Mouse (Mus musculus) small intestine, adult 2 months (tissue): ENCODE results near the gene Tex28. TPM values are rescaled to one million over a fixed set of nuclear protein-coding genes. Genes with fewer than 3 reads are reported as not detected.
"Not testable (repeated sequence)": the region's sequence is repeated elsewhere in the genome, so short reads cannot be mapped to it uniquely, and the experiment has no call there.

Experiments
- H3K27ac ChIP-seq: fragments of 200-500 bp; 2 replicates; pipeline ENCODE4 v1.5.1; 2012; ENCODE audit warnings: low read depth, low read length, control low read depth, inconsistent platforms; ENCODE audit not compliant: insufficient read depth
- H3K27me3 ChIP-seq: fragments of 200-500 bp; 2 replicates; pipeline ENCODE4 v1.6.1; 2012; ENCODE audit warnings: mild to moderate bottlenecking, moderate library complexity, low read length, inconsistent platforms; ENCODE audit not compliant: control insufficient read depth, insufficient read depth
- H3K36me3 ChIP-seq: fragments of 200-500 bp; 2 replicates; pipeline ENCODE4 v1.6.1; 2012; ENCODE audit warnings: mild to moderate bottlenecking, low read length, control low read depth, inconsistent platforms; ENCODE audit not compliant: control insufficient read depth, insufficient read depth
- H3K4me1 ChIP-seq: fragments of 200-500 bp; 2 replicates; pipeline ENCODE4 v1.6.1; 2012; ENCODE audit warnings: low read length, inconsistent platforms, mixed read lengths; ENCODE audit not compliant: control insufficient read depth, insufficient read depth, insufficient read length
- H3K4me3 ChIP-seq: fragments of 200-500 bp; 2 replicates; pipeline ENCODE4 v1.5.1; 2012; ENCODE audit warnings: low read depth, mild to moderate bottlenecking, control low read depth, inconsistent platforms, low read length, moderate library complexity
- CTCF ChIP-seq: fragments of 200-500 bp; IDR thresholded peaks from 2 replicates; pipeline ENCODE4 v1.5.1; 2012; ENCODE audit warnings: low read depth, mild to moderate bottlenecking, control low read depth, inconsistent platforms, low read length, moderate library complexity, mixed read lengths; ENCODE audit not compliant: insufficient replicate concordance, insufficient read length; ENCODE audit errors: extremely low read depth
- POLR2A ChIP-seq: fragments of 200-500 bp; IDR thresholded peaks from 2 replicates; pipeline ENCODE4 v1.6.1; 2012; ENCODE audit warnings: low read depth, mild to moderate bottlenecking, control low read depth, inconsistent platforms, low read length, moderate library complexity
- WGBS: fragments of 180-500 bp; shearing (Covaris S2); methylation state at CpG from one replicate; pipeline ENCODE4 v1.1.7; 2018; 5-methylcytosine and 5-hydroxymethylcytosine counted together
- polyA plus RNA-seq: library from polyadenylated mRNA; depleted of rRNA; stranded (reverse); fragments of >200 nt; gene quantifications from 2 replicates; pipeline ENCODE4 v1.2.3, GENCODE M21; 2012; rRNA removed

Tex28 gene
- not detected in 2 replicates for polyA plus RNA-seq

GRCm38 (mm10) chrX:74167738-74168137, at the start of gene Tex28:
Tex28 (minus strand) TSS chrX:74167838.
- Histone ChIP-seq H3K4me3 (no peak within 1 kb of the TSS), H3K27ac (no peak within 1 kb of the TSS), H3K36me3 (no peaks in the 10 kb centered on the region), H3K27me3 (no peaks in the 10 kb centered on the region), H3K4me1 (no peaks in the 10 kb centered on the region)
- TF ChIP-seq CTCF (no peak), POLR2A (no peak)
- 97% methylated on average over 1 of the region's 1 CpGs for WGBS

GRCm38 (mm10) chrX:74203556-74203955, 35.9 kb upstream of the Tex28 start:
- TF ChIP-seq POLR2A = no peak
- WGBS = 77% methylated on average over 2 of the region's 2 CpGs
- no peak overlapping the region for H3K4me3 ChIP-seq
- no peak overlapping the region for H3K27ac ChIP-seq
- H3K27me3 ChIP-seq = no peaks in the 10 kb centered on the region
- no peaks in the 10 kb centered on the region for H3K4me1 ChIP-seq
- H3K36me3 ChIP-seq = no peaks in the 10 kb centered on the region

GRCm38 (mm10) chrX:74176959-74177358, 9.3 kb upstream of the Tex28 start, which contains the start of gene Tktl1:
Tktl1 (plus strand) TSS chrX:74177259.
- WGBS = 90% methylated on average over 17 of the region's 17 CpGs
- Histone ChIP-seq H3K36me3 (no peaks in the 10 kb centered on the region), H3K27ac (no peak within 1 kb of the TSS), H3K27me3 (no peaks in the 10 kb centered on the region), H3K4me1 (no peaks in the 10 kb centered on the region), H3K4me3 (no peak within 1 kb of the TSS)
- TF ChIP-seq POLR2A (no peak), CTCF (no peak)

- not testable (repeated sequence) for H3K27me3 ChIP-seq, H3K4me1 ChIP-seq, H3K36me3 ChIP-seq, H3K4me3 ChIP-seq, H3K27ac ChIP-seq
- 47% methylated on average over 1 of the region's 1 CpGs for WGBS
Measured at GRCm38 (mm10) chrX:74135263-74135662, 32.4 kb downstream of the Tex28 start, which contains the start of gene Mecp2. Mecp2 (minus strand) TSS chrX:74135363.

GRCm38 (mm10) chrX:74127164-74127563, 40.5 kb downstream of the Tex28 start, which contains the start of gene Opn1mw:
Opn1mw (plus strand) TSS chrX:74127464.
- Histone ChIP-seq H3K36me3 (no peaks in the 10 kb centered on the region), H3K27me3 (no peaks in the 10 kb centered on the region), H3K27ac (no peak within 1 kb of the TSS), H3K4me1 (no peaks in the 10 kb centered on the region), H3K4me3 (no peak within 1 kb of the TSS)
- TF ChIP-seq CTCF = no peak
- TF ChIP-seq POLR2A = no peak

- Histone ChIP-seq H3K4me1 (no peaks in the 10 kb centered on the region), H3K27ac (no peak overlapping the region), H3K4me3 (no peak overlapping the region), H3K36me3 (no peaks in the 10 kb centered on the region), H3K27me3 (no peaks in the 10 kb centered on the region)
- 59% methylated on average over 2 of the region's 2 CpGs for WGBS
- no peak for TF ChIP-seq POLR2A
- no peak for TF ChIP-seq CTCF
Measured at GRCm38 (mm10) chrX:74124975-74125374, 42.7 kb downstream of the Tex28 start.

GRCm38 (mm10) chrX:74115511-74115910, 52.1 kb downstream of the Tex28 start:
- WGBS = 8% methylated on average over 10 of the region's 10 CpGs
- no peaks in the 10 kb centered on the region for H3K36me3 ChIP-seq
- H3K4me3 ChIP-seq = peak overlapping the region; percentile 41
- H3K27ac ChIP-seq = no peak overlapping the region
- TF ChIP-seq CTCF (peak; percentile 65; the same call in 1 of the 2 replicates), POLR2A (no peak)
- no peaks in the 10 kb centered on the region for H3K27me3 ChIP-seq
- no peaks in the 10 kb centered on the region for H3K4me1 ChIP-seq

- no peak overlapping the region for H3K4me3 ChIP-seq
- no peak for TF ChIP-seq POLR2A
- TF ChIP-seq CTCF = no peak
- no peaks in the 10 kb centered on the region for H3K36me3 ChIP-seq
- H3K27ac ChIP-seq = no peak overlapping the region
- H3K4me1 ChIP-seq = no peaks in the 10 kb centered on the region
- H3K27me3 ChIP-seq = no peaks in the 10 kb centered on the region
Measured at GRCm38 (mm10) chrX:74114036-74114435, 53.6 kb downstream of the Tex28 start.
